Mouse (Mus musculus) embryonic facial prominence, embryonic 14.5 days (tissue): ENCODE results near the gene Stkld1. TPM values are rescaled to one million over a fixed set of nuclear protein-coding genes. Genes with fewer than 3 reads are reported as not detected.

Experiments
- ATAC-seq: fragments of 200-750 bp; cut with Nextera tagmentation; 2 replicates; pipeline ENCODE4 v1.8.0; 2017; ENCODE audit warnings: low read depth, moderate number of reproducible peaks, moderate TSS enrichment
- DNase-seq: peaks from one replicate; pipeline ENCODE4 v3.0.0-alpha.2; 2015; ENCODE audit warnings: low spot score
- H3K27ac ChIP-seq: fragments of 300-500 bp; sonication (generic); replicated peaks from 2 replicates; pipeline ENCODE4 v1.5.1; 2014; ENCODE audit warnings: low read depth, mild to moderate bottlenecking, low read length, moderate library complexity
- H3K27me3 ChIP-seq: fragments of 300-500 bp; sonication (generic); replicated peaks from 2 replicates; pipeline ENCODE4 v1.6.1; 2014; ENCODE audit warnings: low read length; ENCODE audit not compliant: control insufficient read depth, insufficient read depth
- H3K36me3 ChIP-seq: fragments of 300-500 bp; sonication (generic); 2 replicates; pipeline ENCODE4 v1.6.1; 2014; ENCODE audit warnings: low read length, mixed read lengths; ENCODE audit not compliant: control insufficient read depth, insufficient read depth
- H3K4me1 ChIP-seq: fragments of 300-500 bp; sonication (generic); 2 replicates; pipeline ENCODE4 v1.6.1; 2014; ENCODE audit warnings: antibody characterized with exemption, low read length; ENCODE audit not compliant: control insufficient read depth, insufficient read depth
- H3K4me2 ChIP-seq: fragments of 300-500 bp; sonication (generic); 2 replicates; pipeline ENCODE4 v1.6.1; 2014; ENCODE audit warnings: low read depth, mild to moderate bottlenecking, low read length, moderate library complexity, mixed read lengths
- H3K4me3 ChIP-seq: fragments of 300-500 bp; sonication (generic); 2 replicates; pipeline ENCODE4 v1.5.1; 2014; ENCODE audit warnings: low read depth, mild to moderate bottlenecking, low read length
- H3K9ac ChIP-seq: fragments of 300-500 bp; sonication (generic); 2 replicates; pipeline ENCODE4 v1.6.1; 2014; ENCODE audit warnings: low read depth, mild to moderate bottlenecking, low read length, moderate library complexity, mixed read lengths
- H3K9me3 ChIP-seq: fragments of 300-500 bp; sonication (generic); 2 replicates; pipeline ENCODE4 v1.6.1; 2016; ENCODE audit warnings: low read length; ENCODE audit not compliant: control insufficient read depth
- WGBS: fragments of 180-500 bp; shearing (Covaris S2); extraction: QIAGEN DNeasy Blood & Tissue Kit; methylation state at CpG from one replicate; pipeline ENCODE4 v1.1.7; 2014; 5-methylcytosine and 5-hydroxymethylcytosine counted together
- polyA plus RNA-seq: library from polyadenylated mRNA; unstranded; fragments of >200 nt; fragmentation: Nextera tagmentation; extraction: Ambion mirVana; gene quantifications from 2 replicates; pipeline ENCODE4 v1.2.1, GENCODE M21; 2014

Gene Stkld1
- polyA plus RNA-seq, 1 experiment from 2014 or later, result 0.07 TPM

DNA sequence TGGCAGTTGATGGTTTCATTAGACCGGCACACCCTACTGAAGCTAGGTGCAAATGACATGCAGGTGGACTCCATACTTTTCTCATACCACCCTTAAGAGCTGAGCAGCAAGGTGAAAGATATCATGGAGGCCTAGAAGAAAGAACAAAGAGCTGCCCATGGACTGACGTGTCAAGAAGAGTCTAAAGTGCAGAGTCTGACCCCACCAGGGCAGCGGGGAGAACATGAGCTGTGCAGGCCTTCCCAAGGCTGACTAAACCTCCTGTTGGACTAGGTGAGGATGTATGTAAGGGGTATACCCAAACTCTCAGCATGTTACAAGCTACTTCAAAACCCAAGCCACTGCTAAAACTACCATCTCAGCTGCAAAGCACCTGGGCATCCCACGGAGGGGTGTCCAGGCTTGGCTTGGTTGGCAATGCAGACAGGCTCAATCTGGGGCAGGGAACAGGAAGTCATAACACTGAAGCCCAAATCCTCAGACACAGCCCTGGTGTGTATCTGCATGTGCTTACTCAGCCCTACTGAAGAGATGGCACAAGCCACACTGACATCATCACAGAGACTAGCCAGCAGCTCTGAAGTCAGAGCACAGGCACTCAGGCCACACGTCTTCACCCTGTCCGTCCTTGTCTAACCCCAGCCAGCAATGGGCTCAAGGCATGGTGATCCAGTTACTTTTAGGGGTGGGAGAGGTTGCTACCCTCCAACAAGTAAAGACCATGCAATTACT, 5.9 kb upstream of the Stkld1 start:
- Histone ChIP-seq H3K9ac (no peak overlapping the region), H3K4me1 (peaks cover 13% of the 10 kb centered on the region), H3K4me3 (no peak overlapping the region), H3K9me3 (no peaks in the 10 kb centered on the region), H3K27ac (no peak overlapping the region), H3K4me2 (no peak overlapping the region), H3K36me3 (peaks cover 82% of the 10 kb centered on the region), H3K27me3 (no peaks in the 10 kb centered on the region)
- DNase-seq, result no peak
- WGBS, result 90% methylated on average over 6 of the region's 6 CpGs
- no peak for ATAC-seq

DNA sequence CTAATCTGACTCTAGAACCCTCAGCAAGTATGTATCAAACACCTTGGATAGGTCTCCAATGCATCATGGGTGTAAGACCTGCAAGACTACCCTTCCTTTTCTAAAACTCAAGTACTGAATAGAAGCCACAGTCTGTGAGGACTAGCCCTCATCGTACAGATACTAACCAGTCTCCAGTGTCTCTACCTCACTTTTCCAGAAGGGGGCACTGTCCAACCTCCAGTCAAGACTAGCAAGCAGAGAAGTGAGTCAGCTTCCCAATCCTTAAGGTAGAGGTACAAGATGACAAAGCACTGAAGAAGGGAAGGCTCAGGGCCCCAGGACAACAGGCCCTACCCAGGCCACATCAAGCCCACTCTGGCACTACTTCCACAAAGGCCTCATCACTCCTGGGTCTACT, 3.5 kb upstream of the Stkld1 start:
- no peak overlapping the region for H3K27ac ChIP-seq
- DNase-seq (peak; percentile 62), ATAC-seq (no peak)
- no peak overlapping the region for H3K9ac ChIP-seq
- WGBS, result 75% methylated on average over 1 of the region's 1 CpGs
- H3K9me3 ChIP-seq, result no peaks in the 10 kb centered on the region
- H3K4me2 ChIP-seq, result 0 out of 2 replicates have a peak overlapping the region, but pooled peaks have one; percentile 4
- no peaks in the 10 kb centered on the region for H3K27me3 ChIP-seq
- peaks cover 58% of the 10 kb centered on the region for H3K36me3 ChIP-seq
- no peak overlapping the region for H3K4me3 ChIP-seq
- peaks cover 13% of the 10 kb centered on the region for H3K4me1 ChIP-seq

DNA sequence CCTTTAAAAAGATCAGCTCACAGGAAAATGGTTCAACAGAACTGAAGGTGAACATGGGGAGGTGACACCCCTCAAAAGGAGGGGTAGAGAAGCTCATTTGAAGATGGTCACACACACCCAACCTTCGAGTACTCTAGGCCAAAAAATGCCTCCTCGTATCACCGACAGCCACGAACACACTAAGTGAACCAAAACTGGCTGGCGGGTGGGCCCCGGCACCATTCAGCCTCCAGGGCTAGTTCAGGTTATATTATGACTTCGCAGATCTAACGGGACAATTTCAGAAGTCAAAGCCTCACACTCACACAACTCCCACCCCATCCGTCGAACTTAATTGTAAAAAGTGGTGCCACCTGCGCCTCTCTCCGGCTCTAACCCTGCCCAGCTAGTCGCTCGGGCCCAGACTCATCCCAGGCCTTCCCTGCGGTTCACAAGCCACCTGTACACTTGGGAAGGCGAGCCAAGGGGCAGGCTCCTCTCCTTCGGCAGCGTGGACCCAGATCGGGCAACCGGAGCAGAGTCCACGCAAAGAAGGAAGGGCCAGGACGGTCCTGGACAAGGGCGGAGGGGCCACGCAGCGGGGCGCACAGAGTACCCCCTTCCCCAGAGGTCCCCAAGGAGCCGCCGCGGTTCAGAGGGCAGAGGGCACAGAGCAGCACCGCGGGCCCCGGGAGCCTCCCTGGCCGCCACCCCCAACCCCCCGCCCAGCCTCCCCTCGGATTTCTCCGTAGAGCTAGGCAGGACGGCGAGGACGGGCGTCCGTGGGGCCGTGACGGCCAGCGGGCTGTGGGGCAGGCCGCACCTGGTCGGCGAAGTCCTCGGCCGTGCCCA, 1.2 kb upstream of the Stkld1 start:
- no peaks in the 10 kb centered on the region for H3K27me3 ChIP-seq
- peak overlapping the region; percentile 88 for H3K27ac ChIP-seq
- ATAC-seq, result no peak
- H3K4me3 ChIP-seq, result peak overlapping the region; percentile 77
- 2% methylated on average over 19 of the region's 49 CpGs for WGBS
- peak; percentile 11 for DNase-seq
- peak overlapping the region; percentile 99 for H3K9ac ChIP-seq
- peaks cover 13% of the 10 kb centered on the region for H3K4me1 ChIP-seq
- H3K9me3 ChIP-seq, result no peaks in the 10 kb centered on the region
- peaks cover 35% of the 10 kb centered on the region for H3K36me3 ChIP-seq
- H3K4me2 ChIP-seq, result peak overlapping the region; percentile 58

- whole genome bisulfite sequencing, result 97% methylated on average over 2 of the region's 2 CpGs
- H3K36me3 ChIP-seq, result peaks cover 15% of the 10 kb centered on the region
Observed at GRCm38 (mm10) chr2:26935286-26935685, 1.4 kb downstream of the Stkld1 start.

GRCm38 (mm10) chr2:26936425-26936824, 2.6 kb downstream of the Stkld1 start:
- no peak overlapping the region for H3K9ac ChIP-seq
- peaks cover 10% of the 10 kb centered on the region for H3K4me1 ChIP-seq
- peaks cover 4% of the 10 kb centered on the region for H3K36me3 ChIP-seq
- no peak overlapping the region for H3K27ac ChIP-seq
- no peak overlapping the region for H3K4me2 ChIP-seq
- H3K27me3 ChIP-seq, result no peaks in the 10 kb centered on the region
- no peaks in the 10 kb centered on the region for H3K9me3 ChIP-seq
- DNase-seq, result no peak
- ATAC-seq, result no peak
- 72% methylated on average over 1 of the region's 1 CpGs for WGBS
- no peak overlapping the region for H3K4me3 ChIP-seq

More at GRCm38 (mm10) chr2:26935286-26935685, 1.4 kb downstream of the Stkld1 start:
- Histone ChIP-seq H3K9me3 (no peaks in the 10 kb centered on the region), H3K27me3 (no peaks in the 10 kb centered on the region), H3K4me3 (no peak overlapping the region), H3K4me1 (peaks cover 13% of the 10 kb centered on the region), H3K27ac (no peak overlapping the region), H3K9ac (no peak overlapping the region), H3K4me2 (no peak overlapping the region)
- ATAC-seq, result no peak
- no peak for DNase-seq

DNA sequence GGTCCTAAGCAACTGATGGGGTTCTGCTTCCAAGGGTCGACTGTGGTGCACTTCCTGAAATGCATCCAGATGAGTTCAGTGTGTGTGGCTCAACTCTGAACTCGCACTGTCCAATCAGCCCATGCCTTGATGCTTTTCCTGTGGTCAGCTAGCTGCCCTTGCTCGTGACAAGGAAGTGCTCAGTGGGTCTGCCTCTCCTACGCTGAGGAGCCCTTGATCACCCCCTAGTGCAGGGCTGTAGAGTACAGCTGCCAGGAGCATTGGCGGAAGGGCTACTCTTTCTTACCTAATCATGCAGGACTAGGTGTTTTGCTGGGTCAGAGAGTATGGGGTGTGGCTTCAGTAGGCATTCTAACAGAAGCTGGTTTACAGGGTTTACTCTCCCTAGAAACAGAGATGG, 7.7 kb downstream of the Stkld1 start:
- Histone ChIP-seq H3K4me3 (no peak overlapping the region), H3K27ac (no peak overlapping the region), H3K36me3 (no peaks in the 10 kb centered on the region), H3K9ac (no peak overlapping the region), H3K4me1 (no peaks in the 10 kb centered on the region), H3K27me3 (no peaks in the 10 kb centered on the region), H3K9me3 (no peaks in the 10 kb centered on the region), H3K4me2 (no peak overlapping the region)
- no peak for DNase-seq
- 34% methylated on average over 5 of the region's 5 CpGs for WGBS
- ATAC-seq, result no peak

DNA sequence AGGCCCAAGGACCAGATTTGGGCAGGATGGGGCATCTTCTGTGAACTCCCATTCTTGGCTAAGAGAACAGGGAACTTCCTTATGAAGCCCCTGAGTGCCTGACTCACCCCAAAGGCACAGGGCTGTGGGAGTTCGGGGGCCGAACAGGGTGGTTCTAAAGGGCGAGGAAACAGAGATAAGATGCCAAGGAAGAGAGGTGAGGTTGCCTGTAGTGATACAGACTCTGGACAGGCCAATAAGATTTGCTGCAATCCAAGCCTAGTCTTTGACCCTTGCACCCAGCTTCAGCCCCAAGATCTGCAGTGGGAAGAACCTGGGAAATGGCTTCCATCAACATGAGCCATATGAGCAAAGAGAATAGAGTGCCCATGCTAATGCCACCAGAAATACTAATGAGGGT, 9.4 kb downstream of the Stkld1 start:
- Histone ChIP-seq H3K27me3 (no peaks in the 10 kb centered on the region), H3K4me2 (no peak overlapping the region), H3K4me3 (no peak overlapping the region), H3K9ac (no peak overlapping the region), H3K27ac (no peak overlapping the region), H3K9me3 (no peaks in the 10 kb centered on the region), H3K4me1 (no peaks in the 10 kb centered on the region), H3K36me3 (0 out of 2 replicates have a peak, but pooled peaks cover 2% of the 10 kb centered on the region)
- DNase-seq (no peak), ATAC-seq (no peak)
- WGBS, result 72% methylated on average over 3 of the region's 3 CpGs

- no peak for ATAC-seq
Observed at GRCm38 (mm10) chr2:26950411-26950810, 16.6 kb downstream of the Stkld1 start.

More at GRCm38 (mm10) chr2:26950411-26950810, 16.6 kb downstream of the Stkld1 start:
- no peak overlapping the region for H3K27ac ChIP-seq
- DNase-seq, result no peak
- H3K4me3 ChIP-seq, result no peak overlapping the region
- 93% methylated on average over 2 of the region's 2 CpGs for WGBS
- no peak overlapping the region for H3K9ac ChIP-seq
- no peaks in the 10 kb centered on the region for H3K9me3 ChIP-seq
- no peaks in the 10 kb centered on the region for H3K4me1 ChIP-seq
- no peaks in the 10 kb centered on the region for H3K27me3 ChIP-seq
- peaks cover 58% of the 10 kb centered on the region for H3K36me3 ChIP-seq
- no peak overlapping the region for H3K4me2 ChIP-seq
